Mouse (Mus musculus) liver, embryonic 14.5 days (tissue): ENCODE measurements around the gene Ppp2r5c. TPM values are rescaled to one million over a fixed set of nuclear protein-coding genes. Genes with fewer than 3 reads are reported as not detected.

Experiments used
- ATAC-seq: fragments of 200-750 bp; cut with Nextera tagmentation; 2 replicates; pipeline ENCODE4 v1.8.0; 2017; ENCODE audit warnings: moderate number of reproducible peaks, mild to moderate bottlenecking, moderate library complexity; ENCODE audit not compliant: insufficient read depth
- DNase-seq, 3 experiments: peaks; one replicate each; pipeline ENCODE4 v3.0.0-alpha.2; 2012 to 2013; ENCODE audit warnings: low read depth in 3 of 3, low spot score in 3 of 3
- H3K27ac ChIP-seq: fragments of 300-500 bp; sonication (generic); 2 replicates; pipeline ENCODE4 v1.5.1; 2014; ENCODE audit warnings: moderate library complexity, mild to moderate bottlenecking, control low read depth, inconsistent platforms
- H3K27me3 ChIP-seq: fragments of 300-500 bp; sonication (generic); 2 replicates; pipeline ENCODE4 v1.6.1; 2014; ENCODE audit warnings: mild to moderate bottlenecking, low read length, moderate library complexity; ENCODE audit not compliant: control insufficient read depth, insufficient read depth
- H3K36me3 ChIP-seq: fragments of 300-500 bp; sonication (generic); replicated peaks from 2 replicates; pipeline ENCODE4 v1.6.1; 2014; ENCODE audit warnings: low read depth; ENCODE audit not compliant: control insufficient read depth, insufficient read depth
- H3K4me1 ChIP-seq, 2 experiments: fragments of 200-500 bp in 1 of 2; fragments of 300-500 bp in 1 of 2; sonication (generic) in 1 of 2; replicated peaks; 2 replicates each; pipeline ENCODE4 v1.6.1; 2012 to 2014; ENCODE audit warnings: antibody characterized with exemption in 1 of 2, inconsistent platforms in 1 of 2, low read length in 1 of 2; ENCODE audit not compliant: control insufficient read depth in 2 of 2, insufficient read depth in 2 of 2
- H3K4me2 ChIP-seq: fragments of 300-500 bp; sonication (generic); 2 replicates; pipeline ENCODE4 v1.6.1; 2014; ENCODE audit warnings: low read depth, mild to moderate bottlenecking, control low read depth, moderate library complexity
- H3K4me3 ChIP-seq, 2 experiments: fragments of 200-500 bp in 1 of 2; fragments of 300-500 bp in 1 of 2; sonication (generic) in 1 of 2; 2 replicates each; pipeline ENCODE4 v1.5.1; 2012 to 2014; ENCODE audit warnings: low read depth in 2 of 2, low read length in 2 of 2, mild to moderate bottlenecking in 2 of 2, control low read depth in 1 of 2, inconsistent platforms in 1 of 2, moderate library complexity in 1 of 2; ENCODE audit not compliant: insufficient read depth in 1 of 2
- H3K9ac ChIP-seq: fragments of 300-500 bp; sonication (generic); replicated peaks from 2 replicates; pipeline ENCODE4 v1.6.1; 2014; ENCODE audit warnings: mild to moderate bottlenecking, control low read depth, moderate library complexity
- H3K9me3 ChIP-seq: fragments of 300-500 bp; sonication (generic); 2 replicates; pipeline ENCODE4 v1.6.1; 2016; ENCODE audit warnings: low read length, mixed read lengths; ENCODE audit not compliant: control insufficient read depth
- CTCF ChIP-seq: IDR thresholded peaks from 2 replicates; pipeline ENCODE4 v1.5.1; 2016; ENCODE audit warnings: antibody characterized with exemption, low read depth, control low read depth
- EP300 ChIP-seq: IDR thresholded peaks from 2 replicates; pipeline ENCODE4 v1.6.1; 2016; ENCODE audit warnings: antibody characterized with exemption, low read depth
- WGBS: fragments of 180-500 bp; shearing (Covaris S2); extraction: QIAGEN DNeasy Blood & Tissue Kit; methylation state at CpG from one replicate; pipeline ENCODE4 v1.1.7; 2014; ENCODE audit not compliant: insufficient replicate concordance; 5-methylcytosine and 5-hydroxymethylcytosine counted together
- polyA plus RNA-seq, 2 experiments: library from polyadenylated mRNA; depleted of rRNA in 1 of 2; stranded (reverse) in 1 of 2; unstranded in 1 of 2; fragments of >200 nt; fragmentation: Nextera tagmentation in 1 of 2; extraction: Ambion mirVana in 1 of 2; gene quantifications; 2 replicates each; pipeline versions ENCODE4 v1.2.1 to v1.2.3; 2012 to 2014

The Ppp2r5c gene
- polyA plus RNA-seq, 2 experiments = 22.6 to 70.8 TPM

DNA sequence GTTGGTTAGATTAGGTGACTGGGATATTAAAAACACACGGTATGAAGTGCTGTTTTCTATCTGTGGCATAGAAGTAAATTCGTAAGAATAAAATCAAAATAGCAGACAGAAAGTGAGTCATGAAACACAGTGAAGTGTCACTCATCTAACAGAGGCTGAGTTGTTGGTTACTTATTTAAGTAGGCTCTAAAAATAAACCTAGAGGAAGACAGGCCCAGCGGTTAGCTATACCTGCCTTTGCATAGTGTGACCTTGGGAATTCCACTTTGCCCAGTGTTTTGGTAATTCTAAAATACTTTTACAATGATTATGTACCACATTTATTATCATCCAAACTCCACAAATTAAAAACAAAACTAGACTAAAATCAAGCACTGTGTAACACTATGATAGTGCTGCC lies 86.9 kb downstream of the Ppp2r5c start:
- TF ChIP-seq EP300 (no peak), CTCF (no peak)
- 82% methylated on average over 3 of the region's 3 CpGs for WGBS
- H3K27ac ChIP-seq = no peak overlapping the region
- no peak overlapping the region for H3K4me3 ChIP-seq
- DNase-seq = no peak
- H3K9ac ChIP-seq = no peak overlapping the region
- no peaks in the 10 kb centered on the region for H3K36me3 ChIP-seq
- no peaks in the 10 kb centered on the region for H3K4me1 ChIP-seq
- no peak overlapping the region for H3K4me2 ChIP-seq
- no peaks in the 10 kb centered on the region for H3K27me3 ChIP-seq
- H3K9me3 ChIP-seq = no peaks in the 10 kb centered on the region
- ATAC-seq = no peak

DNA sequence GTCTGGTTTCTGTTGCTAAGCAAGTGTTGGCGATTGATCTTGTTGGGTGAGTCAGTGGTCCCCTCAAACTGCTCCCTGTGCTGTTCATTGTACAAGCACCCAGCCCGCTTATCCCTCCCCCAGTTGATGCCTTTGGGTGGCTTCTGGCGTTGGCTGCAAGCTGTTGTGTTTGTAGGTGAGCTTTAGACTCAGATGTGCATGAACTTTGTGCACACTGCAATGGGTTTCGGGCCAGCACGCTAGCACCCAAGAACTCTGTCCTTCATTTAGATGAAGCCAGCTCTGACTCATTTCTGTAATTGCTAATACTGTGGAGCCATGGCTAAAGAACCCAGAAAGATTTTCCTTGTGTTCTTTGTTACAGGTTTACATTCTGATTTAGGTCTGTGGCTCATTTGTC lies 88.4 kb downstream of the Ppp2r5c start:
- Histone ChIP-seq H3K4me3 (no peak overlapping the region), H3K27ac (no peak overlapping the region), H3K4me1 (no peaks in the 10 kb centered on the region), H3K36me3 (no peaks in the 10 kb centered on the region), H3K9ac (no peak overlapping the region), H3K4me2 (no peak overlapping the region), H3K27me3 (no peaks in the 10 kb centered on the region), H3K9me3 (no peaks in the 10 kb centered on the region)
- no peak for DNase-seq
- 78% methylated on average over 5 of the region's 5 CpGs for WGBS
- no peak for TF ChIP-seq CTCF
- TF ChIP-seq EP300 = no peak
- no peak for ATAC-seq

DNA sequence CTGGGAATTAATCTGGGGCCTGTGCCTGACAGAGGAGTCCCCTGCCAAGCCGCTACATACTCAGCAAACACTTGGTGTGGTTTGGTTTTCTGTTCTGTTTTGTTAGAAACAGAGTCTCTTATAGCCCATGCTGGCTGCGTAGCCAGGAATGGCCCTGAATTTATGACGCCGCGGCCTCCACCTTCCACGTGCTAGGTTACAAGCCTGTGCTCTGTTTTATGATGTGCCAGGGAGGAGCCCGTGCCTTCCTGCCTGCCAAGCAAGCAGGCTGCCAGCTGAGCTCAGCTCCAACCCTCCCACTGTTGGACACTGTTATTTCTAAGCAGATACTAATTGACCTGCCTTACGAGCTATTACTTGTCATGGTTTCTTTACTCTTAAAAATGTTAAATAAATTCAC lies 90.8 kb downstream of the Ppp2r5c start:
- Histone ChIP-seq H3K4me1 (no peaks in the 10 kb centered on the region), H3K9ac (no peak overlapping the region), H3K9me3 (no peaks in the 10 kb centered on the region), H3K36me3 (no peaks in the 10 kb centered on the region), H3K4me2 (no peak overlapping the region), H3K4me3 (no peak overlapping the region), H3K27me3 (no peaks in the 10 kb centered on the region), H3K27ac (no peak overlapping the region)
- ATAC-seq (no peak), DNase-seq (no peak)
- TF ChIP-seq EP300 (no peak), CTCF (no peak)
- WGBS = 90% methylated on average over 8 of the region's 8 CpGs

DNA sequence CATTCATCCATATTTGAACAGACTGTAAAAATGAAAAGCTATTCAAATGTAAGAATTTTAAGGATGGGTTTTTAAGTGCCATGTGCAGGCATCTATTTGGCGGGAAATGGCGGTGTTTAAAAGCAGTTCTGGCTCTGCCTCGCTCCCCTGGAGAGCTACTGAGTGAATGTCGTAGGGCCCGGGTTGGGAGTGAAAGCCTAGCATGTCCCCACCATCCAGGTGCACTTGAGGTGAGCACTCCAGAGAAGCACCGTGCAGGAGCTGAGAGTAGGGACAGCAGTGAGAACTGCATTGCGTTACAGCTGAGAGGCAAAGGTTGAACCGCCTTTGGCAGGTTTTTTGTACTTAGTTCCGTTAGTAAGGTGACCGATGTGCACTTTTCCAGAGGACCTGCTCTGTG lies 92.4 kb downstream of the Ppp2r5c start:
- no peak for DNase-seq
- Histone ChIP-seq H3K9me3 (no peaks in the 10 kb centered on the region), H3K4me2 (no peak overlapping the region)

DNA sequence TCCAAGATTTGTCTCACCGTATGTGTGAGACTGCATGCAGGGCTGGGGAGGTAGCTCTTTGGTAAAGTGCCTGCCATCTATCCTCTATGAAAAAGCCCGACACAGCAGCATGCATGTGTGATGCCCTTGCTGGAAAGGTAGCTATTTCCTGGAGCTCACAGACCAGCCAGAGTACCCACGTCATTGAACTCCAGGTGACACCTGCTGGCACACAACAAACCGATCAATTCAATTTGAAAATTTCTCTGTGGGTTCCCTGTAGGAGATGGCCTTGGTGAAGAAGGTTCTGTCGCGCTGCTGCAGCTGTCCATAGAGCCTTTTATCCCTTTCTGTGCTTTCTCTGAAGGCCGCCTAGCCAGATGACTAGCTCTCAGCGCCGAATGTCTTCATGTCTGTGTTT lies 92.9 kb downstream of the Ppp2r5c start:
- H3K9me3 ChIP-seq = no peaks in the 10 kb centered on the region
- H3K36me3 ChIP-seq = no peaks in the 10 kb centered on the region
- no peaks in the 10 kb centered on the region for H3K27me3 ChIP-seq
- no peak for ATAC-seq
- DNase-seq = no peak
- TF ChIP-seq CTCF (no peak), EP300 (no peak)
- no peak overlapping the region for H3K4me3 ChIP-seq
- H3K27ac ChIP-seq = no peak overlapping the region
- WGBS = 81% methylated on average over 9 of the region's 9 CpGs
- H3K4me1 ChIP-seq = peaks cover 0 to under 1% of the 10 kb centered on the region in 2 experiments; a peak in 1 of 4 replicates
- H3K9ac ChIP-seq = no peak overlapping the region
- H3K4me2 ChIP-seq = no peak overlapping the region

More for the DNA sequence above, 92.4 kb downstream of the Ppp2r5c start:
- H3K4me1 ChIP-seq = no peaks in the 10 kb centered on the region
- H3K27ac ChIP-seq = no peak overlapping the region
- no peak for ATAC-seq
- no peak overlapping the region for H3K4me3 ChIP-seq
- no peaks in the 10 kb centered on the region for H3K36me3 ChIP-seq
- no peak for TF ChIP-seq EP300
- TF ChIP-seq CTCF = no peak
- no peak overlapping the region for H3K9ac ChIP-seq
- 88% methylated on average over 10 of the region's 10 CpGs for WGBS
- no peaks in the 10 kb centered on the region for H3K27me3 ChIP-seq
